Comparison of ENCODE assay signal across 11 mouse cellular contexts in the genomic region with DNA sequence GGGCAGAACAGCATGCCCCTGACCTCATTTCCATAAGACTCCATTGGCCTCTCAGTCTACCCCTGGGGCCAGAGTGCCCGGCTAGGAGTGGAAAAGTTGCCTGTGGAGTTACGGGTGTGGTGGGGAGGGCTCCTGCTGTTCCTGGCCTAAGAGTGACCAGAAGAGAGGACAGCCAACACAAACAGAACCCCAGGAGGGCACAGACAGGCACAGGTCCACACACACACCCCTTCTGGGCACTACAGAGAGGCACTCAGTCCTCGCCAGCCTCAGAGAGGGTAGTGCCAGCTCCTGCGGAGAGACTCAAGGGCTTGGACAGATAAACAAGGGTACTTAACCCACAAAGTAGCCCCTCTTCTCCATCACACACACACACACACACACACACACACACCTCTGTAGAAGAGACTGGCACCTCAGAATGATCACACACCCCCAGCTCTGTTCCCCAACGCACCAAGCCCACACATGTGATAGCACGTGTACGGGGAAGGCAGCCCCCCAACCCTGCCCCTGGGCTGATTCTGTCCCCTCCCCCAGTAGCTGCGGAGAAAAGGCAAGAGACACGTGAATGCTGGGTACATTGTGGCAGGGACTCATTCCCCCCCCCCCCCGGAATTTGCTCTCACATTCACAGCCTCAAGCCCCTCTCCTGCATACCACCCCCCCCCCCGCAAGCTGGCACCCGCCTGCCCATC. TPM values are rescaled to one million over a fixed set of nuclear protein-coding genes. Genes with fewer than 3 reads are reported as not detected.
DNase-seq lines count a peak whose midpoint lies in the region; ATAC-seq and TF ChIP-seq lines count a peak whose summit lies in the region.
"Had no signal": no experiment of that assay in that cellular context is flagged by ENCODE, and none has a peak within 500 bp of the region (broad histone marks: within the 10 kb centered on the region; RNA-seq: fewer than 3 reads in every experiment).

No protein-coding gene starts in this region.

- H3K9ac ChIP-seq in forebrain, embryonic 11.5 days (ENCODE audit: low read length), result no peak overlapping the region
- no peak overlapping the region for H3K9ac ChIP-seq in kidney, postnatal 0 days (ENCODE audit: low read depth, low read length)
- H3K9ac ChIP-seq in midbrain, embryonic 15.5 days, result no peak overlapping the region; the same call in 1 of the 2 replicates

- H3K9me3 ChIP-seq in forebrain, embryonic 11.5 days (ENCODE audit: control insufficient read depth, low read length), result no peaks in the 10 kb centered on the region
- no peaks in the 10 kb centered on the region for H3K9me3 ChIP-seq in kidney, postnatal 0 days (replicated peaks; ENCODE audit: low read length)
- no peaks in the 10 kb centered on the region for H3K9me3 ChIP-seq in midbrain, embryonic 15.5 days
- H3K9me3 ChIP-seq: G1E had no signal

- no peak for ATAC-seq in forebrain, embryonic 11.5 days (replicated peaks; ENCODE audit: low FRiP score)
- ATAC-seq in kidney, postnatal 0 days (replicated peaks; ENCODE audit: low FRiP score, low read depth), result no peak
- ATAC-seq in midbrain, embryonic 15.5 days (replicated peaks), result no peak; the same call in 1 of the 2 replicates

- peak overlapping the region; percentile 91; the same call in 1 of the 2 replicates for H3K4me2 ChIP-seq in forebrain, embryonic 11.5 days (ENCODE audit: low read depth, low read length, severe bottlenecking)
- peak overlapping the region; percentile 93; the same call in 1 of the 2 replicates for H3K4me2 ChIP-seq in kidney, postnatal 0 days (ENCODE audit: low read length)
- H3K4me2 ChIP-seq in midbrain, embryonic 15.5 days, result peak overlapping the region; percentile 99

- H3K36me3 ChIP-seq in forebrain, embryonic 11.5 days (ENCODE audit: control insufficient read depth, insufficient read depth, low read length), result no peaks in the 10 kb centered on the region
- no peaks in the 10 kb centered on the region for H3K36me3 ChIP-seq in kidney, postnatal 0 days (ENCODE audit: insufficient read depth, low read length)
- H3K36me3 ChIP-seq in midbrain, embryonic 15.5 days (replicated peaks), result no peaks in the 10 kb centered on the region
- H3K36me3 ChIP-seq: G1E had no signal

- TF ChIP-seq CTCF in kidney, postnatal 0 days (IDR thresholded peaks at IDR 0.05; ENCODE audit: low read depth), result no peak
- no peak for TF ChIP-seq CTCF in gastrocnemius, adult 2 months (IDR thresholded peaks at IDR 0.05)

- H3K27me3 ChIP-seq in forebrain, embryonic 11.5 days (ENCODE audit: control insufficient read depth, insufficient read depth, low read length), result peaks cover 65% of the 10 kb centered on the region
- peaks cover 37% of the 10 kb centered on the region for H3K27me3 ChIP-seq in kidney, postnatal 0 days (ENCODE audit: insufficient read depth, low read length)
- H3K27me3 ChIP-seq in midbrain, embryonic 15.5 days (replicated peaks), result peaks cover 72% of the 10 kb centered on the region

- H3K27ac ChIP-seq in forebrain, embryonic 11.5 days (ENCODE audit: low read depth, low read length), result no peak overlapping the region
- H3K27ac ChIP-seq in kidney, postnatal 0 days, result no peak overlapping the region
- no peak overlapping the region for H3K27ac ChIP-seq in midbrain, embryonic 15.5 days
- no peak overlapping the region for H3K27ac ChIP-seq in gastrocnemius, adult 2 months

- H3K4me1 ChIP-seq in forebrain, embryonic 11.5 days (replicated peaks; ENCODE audit: control insufficient read depth, insufficient read depth, low read length), result peaks cover 13% of the 10 kb centered on the region
- peaks cover 9% of the 10 kb centered on the region; the same call in 1 of the 2 replicates for H3K4me1 ChIP-seq in kidney, postnatal 0 days (replicated peaks; ENCODE audit: insufficient read depth, low read length)
- H3K4me1 ChIP-seq in midbrain, embryonic 15.5 days, result peaks cover 20% of the 10 kb centered on the region

- DNase-seq in layer of hippocampus, adult 11-12 months (ENCODE audit: low spot score), result peak; percentile 27
- DNase-seq in layer of hippocampus, postnatal 14 days (ENCODE audit: low spot score in 2 of 2), result no peak
- no peak for DNase-seq in forebrain, embryonic 11.5 days (ENCODE audit: low spot score)
- DNase-seq in kidney, postnatal 0 days (ENCODE audit: low spot score), result no peak
- no peak for DNase-seq in gastrocnemius, postnatal 10 days
- DNase-seq in spleen, postnatal 4 days (ENCODE audit: low spot score in 2 of 2), result no peak
- no peak for DNase-seq in gastrocnemius, adult 2 months

- WGBS in forebrain, embryonic 11.5 days, result 3% methylated on average over 11 of the region's 12 CpGs
- WGBS in kidney, postnatal 0 days, result 13% methylated on average over 10 of the region's 12 CpGs
- under 1% methylated on average over 12 of the region's 12 CpGs for WGBS in midbrain, embryonic 15.5 days

- H3K4me3 ChIP-seq in forebrain, embryonic 11.5 days (ENCODE audit: low read depth, low read length), result no peak overlapping the region; the same call in 1 of the 2 replicates
- no peak overlapping the region for H3K4me3 ChIP-seq in kidney, postnatal 0 days (replicated peaks; ENCODE audit: low read depth, low read length)
- no peak overlapping the region; the same call in 1 of the 2 replicates for H3K4me3 ChIP-seq in midbrain, embryonic 15.5 days
- no peak overlapping the region for H3K4me3 ChIP-seq in gastrocnemius, adult 2 months

- intact Hi-C loops in gastrocnemius, adult 2 months (cut with DNase I), result loop anchor here (10.0 kb wide), 1 partner anchor 247 kb away; a partner anchor contains a TSS

RNA-seq across cellular contexts. Expression of a gene that starts 0.7 kb away (rescaled TPM):
- total RNA-seq in layer of hippocampus, postnatal 14 days (2021), result 10 to 100 TPM; 33.6 to 46.7 TPM
- polyA plus RNA-seq in forebrain, embryonic 11.5 days (2014; fragmentation: Nextera tagmentation; extraction: Ambion mirVana), result 0.29 and 0.41 TPM in 2 replicates
- 12.1 and 12.3 TPM in 2 replicates for polyA plus RNA-seq in kidney, postnatal 0 days (2015; fragmentation: Nextera tagmentation; extraction: Ambion mirVana)
- polyA plus RNA-seq in midbrain, embryonic 15.5 days (2015; fragmentation: Nextera tagmentation; extraction: Ambion mirVana), result 2.0 and 4.0 TPM in 2 replicates
- under 1 TPM; 0.35 to 0.70 TPM for total RNA-seq in gastrocnemius, postnatal 10 days (2021)
- not detected for total RNA-seq in gastrocnemius, adult 2 months (2021)
- total RNA-seq: G1E; megakaryocyte-erythroid progenitor cell, adult 5-6 weeks had no signal
- polyA plus RNA-seq: G1E had no signal

RNA-seq across cellular contexts. Expression of a gene that starts 10.6 kb away (rescaled TPM):
- 10 to 100 TPM; 22.6 to 24.8 TPM for total RNA-seq in layer of hippocampus, postnatal 14 days (2021)
- 38.1 and 39.9 TPM in 2 replicates for polyA plus RNA-seq in forebrain, embryonic 11.5 days (2014; fragmentation: Nextera tagmentation; extraction: Ambion mirVana)
- 42.4 and 42.8 TPM in 2 replicates for polyA plus RNA-seq in kidney, postnatal 0 days (2015; fragmentation: Nextera tagmentation; extraction: Ambion mirVana)
- polyA plus RNA-seq in midbrain, embryonic 15.5 days (2015; fragmentation: Nextera tagmentation; extraction: Ambion mirVana), result 38.2 and 44.6 TPM in 2 replicates
- 10 to 100 TPM; 11.4 to 12.1 TPM for total RNA-seq in gastrocnemius, postnatal 10 days (2021)
- 10 to 100 TPM; 11.8 to 12.1 TPM for total RNA-seq in gastrocnemius, adult 2 months (2021)

RNA-seq across cellular contexts. Expression of a gene that starts 18.1 kb away (rescaled TPM):
- 100 to 1,000 TPM; 113 to 124 TPM for total RNA-seq in layer of hippocampus, postnatal 14 days (2021)
- 3.8 and 5.8 TPM in 2 replicates for polyA plus RNA-seq in forebrain, embryonic 11.5 days (2014; fragmentation: Nextera tagmentation; extraction: Ambion mirVana)
- not detected in 2 replicates for polyA plus RNA-seq in kidney, postnatal 0 days (2015; fragmentation: Nextera tagmentation; extraction: Ambion mirVana)
- polyA plus RNA-seq in midbrain, embryonic 15.5 days (2015; fragmentation: Nextera tagmentation; extraction: Ambion mirVana), result 6.5 and 9.0 TPM in 2 replicates
- total RNA-seq in gastrocnemius, postnatal 10 days (2021), result not detected
- not detected for total RNA-seq in gastrocnemius, adult 2 months (2021)
- total RNA-seq: heart, postnatal 10 days; megakaryocyte-erythroid progenitor cell, adult 5-6 weeks had no signal
- polyA plus RNA-seq: G1E had no signal

RNA-seq across cellular contexts. Expression of a gene that starts 36.1 kb away (rescaled TPM):
- total RNA-seq in layer of hippocampus, postnatal 14 days (2021), result 1 to 10 TPM in 1 of 2 experiments, under 1 TPM in 1; 0.94 to 1.3 TPM
- polyA plus RNA-seq in forebrain, embryonic 11.5 days (2014; fragmentation: Nextera tagmentation; extraction: Ambion mirVana), result not detected in 2 replicates
- polyA plus RNA-seq in kidney, postnatal 0 days (2015; fragmentation: Nextera tagmentation; extraction: Ambion mirVana), result 1.8 and 2.1 TPM in 2 replicates
- 0.43 TPM in 1 of 2 replicates, not detected in the other for polyA plus RNA-seq in midbrain, embryonic 15.5 days (2015; fragmentation: Nextera tagmentation; extraction: Ambion mirVana)
- total RNA-seq in gastrocnemius, postnatal 10 days (2021), result 100 to 1,000 TPM; 585 to 712 TPM
- 1,000 to 10,000 TPM; 3,050 to 3,067 TPM for total RNA-seq in gastrocnemius, adult 2 months (2021)
- total RNA-seq: G1E; megakaryocyte-erythroid progenitor cell, adult 5-6 weeks had no signal
- polyA plus RNA-seq: G1E had no signal

RNA-seq across cellular contexts. Expression of a gene that starts 38.7 kb away (rescaled TPM):
- under 1 TPM; 0.28 to 0.38 TPM for total RNA-seq in layer of hippocampus, postnatal 14 days (2021)
- polyA plus RNA-seq in forebrain, embryonic 11.5 days (2014; fragmentation: Nextera tagmentation; extraction: Ambion mirVana), result not detected in 2 replicates
- 3.5 and 3.7 TPM in 2 replicates for polyA plus RNA-seq in kidney, postnatal 0 days (2015; fragmentation: Nextera tagmentation; extraction: Ambion mirVana)
- polyA plus RNA-seq in midbrain, embryonic 15.5 days (2015; fragmentation: Nextera tagmentation; extraction: Ambion mirVana), result 1.2 and 1.3 TPM in 2 replicates
- total RNA-seq in gastrocnemius, postnatal 10 days (2021), result under 1 TPM; 0.28 to 0.77 TPM
- total RNA-seq in gastrocnemius, adult 2 months (2021), result 1 to 10 TPM; 1.8 to 5.9 TPM
- total RNA-seq: G1E; megakaryocyte-erythroid progenitor cell, adult 5-6 weeks had no signal
- polyA plus RNA-seq: G1E had no signal

Comparison
In these comparisons a context has a peak if more than half of its experiments do, and no peak if none do; other contexts are left out.
1. RNA of a gene that starts 0.7 kb away (total RNA-seq): 33.6 to 46.7 TPM in layer of hippocampus, postnatal 14 days; 0.35 to 0.70 TPM in gastrocnemius, postnatal 10 days and not detected in gastrocnemius, adult 2 months; every median in the first group is over 10 times any median in the second.
2. RNA of a gene that starts 18.1 kb away (total RNA-seq): 113 to 124 TPM in layer of hippocampus, postnatal 14 days; not detected in gastrocnemius, postnatal 10 days and not detected in gastrocnemius, adult 2 months; every median in the first group is over 100 times any median in the second.
3. Peak in every context shown above with its lines, with median percentiles within 50 percentile points of each other: H3K4me2 ChIP-seq.